Mouse (Mus musculus) mouse embryonic stem cell (cell line): ENCODE measurements around the gene Acss1.

ENCODE experiments used
- in situ Hi-C, 2 experiments: fragments of 300-500 bp; cut with MboI; formaldehyde crosslinking; loops; 1 replicate in 1 of 2; 3 replicates in 1 of 2; pipeline ENCODE4 v1.14.3; 2019 to 2020; ENCODE audit warnings: low sequenced_read_pairs in 2 of 2, low pct_unique_long_range_greater_than_20kb in 1 of 2, mixed read lengths in 1 of 2; ENCODE audit not compliant: unreplicated experiment in 1 of 2

Gene Acss1

GRCm38 (mm10) chr2:150647681-150648299, 20.5 kb downstream of the Acss1 start:
- in situ Hi-C loops = no loop called here

GRCm38 (mm10) chr2:150646411-150647121, 21.7 kb downstream of the Acss1 start:
- in situ Hi-C loops = no loop called here

DNA sequence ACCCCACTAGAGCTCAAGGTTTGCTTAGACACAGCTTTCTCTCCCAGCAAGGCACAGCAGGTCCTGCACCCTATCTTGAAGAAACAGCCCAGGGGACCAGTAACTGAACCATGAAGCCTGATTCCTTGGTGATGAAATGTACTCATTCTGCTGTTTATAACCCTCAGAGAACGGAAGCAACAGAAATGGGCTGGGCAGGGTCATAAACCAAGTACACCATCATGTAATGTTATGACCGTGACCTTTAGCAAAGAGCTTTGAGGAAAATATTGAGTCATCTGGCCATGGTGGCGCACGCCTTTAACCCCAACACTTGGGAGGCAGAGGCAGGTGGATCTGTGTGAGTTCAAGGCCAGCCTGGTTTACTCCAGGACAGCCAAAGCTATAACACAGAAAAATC, 23.1 kb downstream of the Acss1 start:
- in situ Hi-C loops = no loop called here

GRCm38 (mm10) chr2:150643726-150644415, 24.4 kb downstream of the Acss1 start:
- in situ Hi-C loops = no loop called here

DNA sequence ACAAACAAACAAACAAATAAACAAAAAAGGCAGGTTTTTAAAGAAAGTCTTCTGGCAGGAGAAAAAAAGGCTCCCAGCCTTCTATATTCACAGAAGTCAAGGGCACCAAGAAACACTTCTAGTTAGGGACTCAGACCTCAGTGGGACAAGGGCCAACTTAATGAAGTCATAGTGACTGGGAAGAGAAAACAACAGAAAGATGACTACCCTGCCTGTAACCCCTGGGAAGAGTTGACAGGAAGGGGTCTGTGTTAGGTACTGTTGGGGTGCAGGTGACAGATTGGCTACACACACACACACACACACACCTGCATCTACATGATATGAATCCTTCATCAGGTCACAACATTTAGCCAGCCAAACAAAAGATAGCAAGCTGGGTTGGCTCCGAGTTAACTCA, 25.1 kb downstream of the Acss1 start:
- in situ Hi-C loops = no loop called here

GRCm38 (mm10) chr2:150638370-150638733, 29.9 kb downstream of the Acss1 start:
- in situ Hi-C loops = no loop called here

DNA sequence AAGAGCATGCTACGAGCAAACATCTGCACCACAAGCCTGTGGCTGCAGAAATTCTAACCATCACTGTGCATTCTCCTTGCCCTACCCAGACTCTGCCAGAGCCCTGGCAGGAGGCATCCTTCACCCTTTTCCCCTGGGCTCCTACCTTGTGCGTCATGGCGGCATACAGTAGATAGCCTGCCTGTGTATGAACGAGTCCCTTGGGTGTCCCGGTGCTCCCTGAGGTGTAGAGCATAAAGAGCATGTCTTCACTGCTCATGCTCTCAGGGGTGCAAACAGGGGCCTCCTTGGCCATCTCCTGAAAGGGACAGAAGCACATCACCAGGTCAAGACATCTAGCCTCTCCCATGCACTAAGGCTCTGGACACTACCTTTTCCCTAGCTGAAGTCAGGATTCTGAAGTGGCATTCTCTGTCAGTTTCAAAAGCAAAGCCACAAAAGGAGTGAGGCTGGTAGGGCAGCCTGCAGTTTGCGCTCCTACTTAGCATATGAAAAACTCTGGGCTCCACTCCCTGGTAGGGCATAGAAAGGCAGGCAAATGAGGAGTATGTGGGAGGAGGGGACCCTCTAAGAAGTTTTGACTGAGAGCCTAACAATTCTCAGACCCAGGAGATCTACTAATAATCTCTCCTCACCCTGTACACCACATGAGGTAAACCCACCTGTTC, 30.5 kb downstream of the Acss1 start:
- in situ Hi-C loops = no loop called here

GRCm38 (mm10) chr2:150635877-150636446, 32.3 kb downstream of the Acss1 start:
- in situ Hi-C loops = no loop called here

DNA sequence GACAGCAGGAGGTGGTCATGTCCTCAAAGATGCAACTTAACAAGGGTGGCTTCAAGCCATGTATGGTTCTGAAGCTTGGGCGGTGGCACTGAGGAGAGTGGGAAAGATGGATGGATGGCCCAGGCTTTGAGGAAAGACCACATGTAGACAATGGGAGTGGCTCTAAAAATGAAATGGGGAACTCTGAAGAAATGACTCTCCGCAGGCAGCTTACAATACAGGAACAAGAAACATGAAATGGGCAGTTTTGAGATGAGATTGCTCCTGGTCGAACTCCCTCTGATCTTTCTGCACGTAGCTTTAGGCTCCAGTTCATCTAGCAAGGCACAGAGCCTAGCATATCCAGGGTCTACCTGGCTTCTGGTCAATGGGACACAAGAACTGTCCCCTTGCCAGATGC, 39.0 kb downstream of the Acss1 start:
- in situ Hi-C loops = no loop called here

DNA sequence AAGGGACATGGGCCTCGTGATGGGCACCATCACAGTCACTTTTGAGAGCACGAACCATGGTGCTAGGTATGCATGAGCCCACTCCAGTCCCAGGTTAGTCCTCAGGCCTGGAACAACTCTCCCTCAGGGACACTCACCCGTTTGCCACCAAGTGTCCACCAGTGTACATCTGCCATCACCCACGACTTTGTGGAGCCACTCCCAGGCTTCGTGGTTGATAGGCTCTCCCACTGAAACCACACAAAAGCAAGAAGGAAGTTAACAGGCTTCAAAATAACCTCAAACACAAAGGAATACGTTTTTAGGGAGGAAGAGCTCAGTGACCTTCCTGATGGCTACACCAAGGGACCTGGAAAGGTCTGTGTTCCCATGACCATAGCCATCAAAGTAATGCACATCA, 41.2 kb downstream of the Acss1 start:
- in situ Hi-C loops = no loop called here

GRCm38 (mm10) chr2:150624926-150625325, 43.4 kb downstream of the Acss1 start:
- in situ Hi-C loops = no loop called here

- in situ Hi-C loops = no loop called here
Observed at GRCm38 (mm10) chr2:150623957-150624356, 44.3 kb downstream of the Acss1 start.

DNA sequence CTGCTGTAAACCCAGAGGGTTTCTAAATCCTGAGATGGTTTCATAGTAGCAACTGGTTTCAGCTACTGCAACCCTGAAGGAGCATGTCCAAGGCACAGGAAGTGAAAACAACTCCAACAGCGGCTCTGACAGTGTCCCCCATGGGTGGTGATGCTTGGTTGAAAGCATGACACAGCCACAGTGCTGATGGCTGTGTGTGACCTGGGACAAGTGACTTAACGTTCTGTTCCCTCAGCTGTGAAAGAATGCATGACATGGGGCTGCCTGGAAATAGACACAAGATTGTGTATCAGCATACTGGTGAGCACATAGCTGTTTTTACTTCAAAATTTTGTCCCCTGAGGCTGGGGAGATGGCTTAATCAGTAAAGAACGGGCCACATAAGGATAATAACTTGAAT, 46.6 kb downstream of the Acss1 start:
- in situ Hi-C loops = no loop called here

- in situ Hi-C loops = loop anchor here (5.0 kb wide), 1 partner anchor 62 kb away; no protein-coding TSS in a partner anchor
Observed at GRCm38 (mm10) chr2:150610097-150610496, 58.2 kb downstream of the Acss1 start.

DNA sequence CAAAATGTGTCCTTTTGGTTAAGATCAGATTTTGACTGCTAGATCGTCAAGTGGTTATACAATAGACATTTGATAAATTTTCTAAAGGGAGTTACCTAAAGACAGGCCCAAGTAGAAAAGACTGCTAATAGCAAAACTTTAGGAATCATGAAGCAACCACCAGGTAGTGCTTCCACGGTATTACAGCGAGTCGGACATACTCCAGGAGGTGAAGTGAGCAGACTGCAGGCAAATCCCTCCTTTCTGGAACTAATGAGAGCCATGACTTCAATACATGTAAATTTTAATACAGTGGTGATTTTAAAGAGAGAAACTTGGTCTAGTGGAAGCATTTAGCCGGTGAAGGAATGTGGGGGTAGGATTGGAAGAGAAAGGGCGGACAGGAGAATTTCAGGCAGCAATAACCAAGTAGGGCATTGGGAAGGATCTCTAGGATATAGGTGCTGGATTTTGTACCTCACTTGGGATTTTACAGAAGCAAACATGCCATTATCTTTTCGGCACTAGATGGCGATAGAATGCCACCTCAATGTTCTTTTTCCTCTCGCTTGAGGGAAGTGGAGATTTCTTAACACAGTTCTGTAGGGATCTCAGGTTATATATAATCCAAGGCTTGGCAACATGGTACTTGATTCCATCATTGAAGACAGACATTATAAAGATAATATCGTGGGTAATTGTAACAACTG, 59.3 kb downstream of the Acss1 start:
- in situ Hi-C loops = loop anchor here in 1 of 2 experiments (5.0 kb wide), 1 partner anchor 138 kb away; the partner anchor contains the start of gene Entpd6

GRCm38 (mm10) chr2:150608087-150608799, 60.1 kb downstream of the Acss1 start, which contains the start of gene Apmap:
Gene Apmap, minus strand, starts transcription at chr2:150608567.
- in situ Hi-C loops = loop anchor here in 1 of 2 experiments (5.0 kb wide), 1 partner anchor 139 kb away; the partner anchor contains the start of gene Entpd6

DNA sequence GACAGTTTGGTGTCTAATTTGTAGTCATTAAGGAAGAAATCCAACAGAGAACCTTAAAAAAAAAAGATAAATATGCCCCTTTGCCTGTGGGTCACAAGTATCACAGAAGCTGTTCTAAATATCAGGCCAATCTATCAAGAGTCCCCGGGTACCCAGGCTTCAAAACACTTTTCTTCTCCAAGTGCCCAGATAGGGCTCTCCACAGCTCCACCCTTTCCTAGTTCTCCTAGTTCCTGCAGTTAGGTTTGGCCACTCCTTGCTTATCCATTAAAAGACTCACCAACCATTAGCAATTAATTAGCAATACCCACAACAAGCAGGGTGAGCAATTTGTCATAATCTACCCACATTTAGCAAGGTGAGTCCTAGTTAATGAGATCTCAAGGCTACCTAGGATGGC, 61.2 kb downstream of the Acss1 start:
- in situ Hi-C loops = loop anchor here in 1 of 2 experiments (5.0 kb wide), 1 partner anchor 140 kb away; the partner anchor contains the start of gene Entpd6
